Mouse (Mus musculus) MEL (cell line): ENCODE data around the gene Synj1.

Experiments used
- CHD2 ChIP-seq: IDR thresholded peaks from 2 replicates; pipeline ENCODE4 v1.6.1; 2011; ENCODE audit warnings: low read length, improper control_type of control experiment
- POLR2A ChIP-seq, 2 experiments: IDR thresholded peaks; 2 replicates each; pipeline ENCODE4 v1.6.1; 2011 to 2012; ENCODE audit warnings: low read length in 2 of 2, mild to moderate bottlenecking in 2 of 2, control low read depth in 1 of 2, improper control_type of control experiment in 1 of 2, low read depth in 1 of 2, moderate library complexity in 1 of 2; ENCODE audit not compliant: control insufficient read depth in 1 of 2, insufficient read depth in 1 of 2, poor library complexity in 1 of 2
- SIN3A ChIP-seq: IDR thresholded peaks from 2 replicates; pipeline ENCODE4 v1.6.1; 2012; ENCODE audit warnings: low read length, improper control_type of control experiment, inconsistent platforms
- TAL1 ChIP-seq: IDR thresholded peaks from 2 replicates; pipeline ENCODE4 v1.6.1; 2012; ENCODE audit warnings: mild to moderate bottlenecking, inconsistent platforms, low read length, moderate library complexity, mixed read lengths
- TBP ChIP-seq: IDR thresholded peaks from 2 replicates; pipeline ENCODE4 v1.8.0; 2011; ENCODE audit warnings: low read depth, low read length, improper control_type of control experiment

DNA sequence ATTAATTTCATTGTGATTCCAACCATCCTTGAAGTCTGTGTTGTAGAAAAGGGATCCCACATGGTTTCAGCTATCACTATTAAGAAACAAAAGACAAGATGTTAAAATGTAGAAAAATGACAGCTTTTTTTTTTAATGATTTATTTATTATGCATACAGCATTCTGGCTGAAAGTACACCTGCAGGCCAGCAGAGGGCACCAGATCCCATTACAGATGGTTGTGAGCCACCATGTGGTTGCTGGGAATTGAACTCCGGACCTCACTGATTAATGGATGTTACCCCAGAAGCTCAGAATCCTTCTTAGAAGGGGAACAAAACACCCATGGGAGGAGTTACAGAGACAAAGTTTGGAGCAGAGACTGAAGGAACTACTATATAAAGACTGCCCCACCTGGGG lies 12.3 kb upstream of the Synj1 start:
- TF ChIP-seq CHD2 (no peak), SIN3A (no peak), TAL1 (no peak), TBP (no peak), POLR2A (IDR thresholded peaks at IDR 0.05; ENCODE audit: control insufficient read depth in 1 of 2, insufficient read depth in 1 of 2, low read depth in 1 of 2, low read length in 2 of 2, poor library complexity in 1 of 2) (no peak)
